Mouse (Mus musculus) urinary bladder, postnatal 25 days (tissue): ENCODE data around the gene Rbms3.
A peak's percentile ranks its signal among the peaks of the same experiment; 100 is the strongest.

Source experiments
- DNase-seq: peaks from one replicate; pipeline ENCODE4 v3.0.0; 2022; ENCODE audit warnings: low spot score

Gene Rbms3

DNA sequence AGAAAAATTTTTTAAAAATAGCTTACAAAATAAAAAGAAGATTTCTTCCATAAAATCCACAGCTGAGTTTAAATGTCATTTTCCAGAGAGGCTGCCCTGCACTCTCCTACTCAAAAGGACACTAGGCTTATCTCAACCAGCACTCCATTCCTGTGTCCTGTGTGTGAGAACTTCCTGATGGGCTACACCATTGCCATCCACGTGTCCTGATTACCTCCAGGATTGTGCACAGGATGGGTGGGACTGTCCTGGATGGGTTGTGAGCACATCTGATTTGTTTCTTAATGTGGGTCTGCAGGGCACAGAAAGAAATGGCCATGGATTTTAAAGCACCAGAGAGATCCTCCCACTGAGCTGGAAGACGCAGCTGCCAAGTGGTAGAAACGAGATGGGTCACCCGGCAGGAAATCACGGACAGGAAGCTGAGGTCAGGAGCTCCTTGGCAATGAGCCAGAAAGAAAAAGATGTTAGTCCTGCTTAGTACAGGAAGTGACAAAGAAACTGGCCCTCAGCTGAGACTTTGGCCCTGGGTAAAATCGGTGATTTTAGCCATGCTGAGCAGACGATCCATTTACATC, 256.5 kb downstream of the Rbms3 start:
- no peak for DNase-seq

GRCm38 (mm10) chr9:117371980-117372379, 257.7 kb downstream of the Rbms3 start:
- no peak for DNase-seq

- no peak for DNase-seq
These were observed 259.6 kb downstream of the Rbms3 start for GRCm38 (mm10) chr9:117370086-117370485.

GRCm38 (mm10) chr9:117368016-117368415, 261.7 kb downstream of the Rbms3 start:
- no peak for DNase-seq

- no peak for DNase-seq
These were observed 265.1 kb downstream of the Rbms3 start for GRCm38 (mm10) chr9:117364610-117365009.

DNA sequence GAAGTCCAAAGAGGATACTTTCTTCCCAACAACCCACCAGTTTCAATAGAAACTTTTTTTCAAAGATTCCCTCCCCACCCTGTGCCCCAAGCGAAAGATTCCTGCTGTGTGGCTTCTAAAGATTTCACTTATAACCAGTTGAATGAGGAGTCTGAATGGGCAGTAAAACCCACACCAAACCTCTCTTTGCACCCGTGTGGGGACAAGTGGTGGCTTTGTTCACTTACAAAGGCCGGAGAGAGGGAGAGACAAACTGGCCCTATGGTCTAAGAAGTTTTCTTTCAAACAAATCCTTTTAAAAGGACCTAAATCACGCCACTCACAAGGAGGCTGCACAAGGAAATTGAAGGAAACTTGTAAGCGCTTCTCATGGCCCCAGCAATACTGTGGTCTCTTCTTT, 268.3 kb downstream of the Rbms3 start:
- DNase-seq = no peak

DNA sequence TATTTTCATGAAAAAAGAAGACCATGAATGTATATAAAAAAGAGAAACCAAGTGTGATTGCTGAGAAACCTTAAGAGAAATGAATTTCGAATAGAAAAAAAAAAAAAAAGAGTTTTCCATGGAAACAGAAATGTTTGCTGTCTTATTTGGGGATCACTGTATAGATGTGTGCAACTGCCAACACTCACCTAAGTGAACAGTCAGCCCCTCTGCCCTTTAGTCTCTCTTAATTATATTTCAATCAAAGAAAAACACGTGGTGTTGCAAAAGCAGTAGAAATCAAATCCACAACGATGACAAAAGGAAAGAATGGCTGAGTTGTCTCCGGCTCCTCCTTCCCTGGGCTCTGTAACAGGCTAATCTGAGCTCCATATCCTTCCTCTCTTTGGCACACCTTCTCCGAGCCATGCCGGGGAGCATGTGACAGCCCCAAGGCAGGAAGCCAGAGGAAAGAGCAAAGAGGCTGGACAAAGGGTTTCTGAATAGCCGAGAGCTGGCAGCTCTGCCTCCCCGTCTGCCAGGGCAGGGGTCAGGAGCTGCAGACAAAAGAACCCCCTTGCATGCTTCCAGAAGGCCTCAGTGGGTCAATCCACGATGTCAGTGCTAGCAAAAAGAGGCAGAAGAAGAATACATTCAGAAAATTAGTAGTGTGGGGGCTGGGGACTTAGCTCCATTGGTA, 272.8 kb downstream of the Rbms3 start:
- DNase-seq = no peak

- DNase-seq = no peak
These were observed 274.2 kb downstream of the Rbms3 start for GRCm38 (mm10) chr9:117355501-117355900.

DNA sequence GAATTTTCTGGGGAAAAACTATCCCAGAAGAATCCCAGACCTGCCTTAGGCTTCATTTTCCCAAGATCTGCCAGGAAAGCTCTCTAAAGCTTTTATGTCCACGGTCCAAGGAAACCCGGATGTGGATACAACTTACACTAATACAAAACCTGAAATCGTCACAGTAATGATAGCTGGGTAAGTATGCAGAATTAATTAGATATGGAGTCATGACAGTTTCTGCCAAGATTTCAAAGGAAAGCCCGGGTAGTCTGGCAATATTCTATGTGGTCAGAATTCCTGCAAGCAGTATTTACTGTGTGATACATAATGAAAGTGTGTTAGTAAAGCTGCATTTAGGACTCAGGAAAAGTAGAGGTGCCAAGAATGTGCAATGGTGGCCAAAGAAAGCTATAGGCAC, 287.4 kb downstream of the Rbms3 start:
- DNase-seq = no peak

DNA sequence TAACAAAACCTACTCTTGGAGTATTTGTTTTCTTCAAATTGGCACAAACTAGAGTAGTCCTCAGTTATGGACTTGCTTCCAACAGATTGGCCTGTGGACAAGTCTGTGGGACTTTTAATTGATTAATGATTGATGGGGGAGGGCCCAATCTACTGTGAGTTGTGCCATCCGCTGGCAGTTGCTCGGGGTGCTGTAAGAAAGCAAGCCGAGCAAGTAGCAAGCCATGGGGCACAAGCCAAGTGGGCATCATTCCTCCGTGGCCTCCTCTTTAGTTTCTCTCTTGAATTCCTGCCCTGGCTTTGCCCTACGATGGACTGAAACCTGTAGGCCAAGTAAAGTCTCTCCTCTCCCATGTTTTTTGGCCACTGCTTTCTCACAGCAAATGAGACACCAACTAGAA, 299.0 kb downstream of the Rbms3 start:
- DNase-seq = no peak

DNA sequence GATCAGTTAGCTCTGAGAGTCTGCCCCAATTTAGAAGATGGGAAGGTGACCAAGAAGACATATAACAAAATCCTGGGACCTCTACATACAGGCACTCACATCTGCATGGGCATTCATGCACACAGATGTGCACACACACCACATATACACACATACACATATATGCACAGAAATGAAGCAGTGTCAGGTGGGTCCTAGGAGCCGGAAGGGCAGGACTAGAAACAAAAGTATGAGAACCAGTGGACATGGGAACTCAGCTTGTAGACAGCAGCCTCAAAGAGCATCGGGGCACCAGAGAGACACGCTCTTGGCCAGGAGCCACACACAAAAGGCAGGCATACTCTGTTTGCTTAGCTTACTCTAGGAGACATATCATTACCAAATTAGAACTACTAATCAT, 310.4 kb downstream of the Rbms3 start:
- DNase-seq = no peak

GRCm38 (mm10) chr9:117318461-117318860, 311.3 kb downstream of the Rbms3 start:
- DNase-seq = no peak

DNA sequence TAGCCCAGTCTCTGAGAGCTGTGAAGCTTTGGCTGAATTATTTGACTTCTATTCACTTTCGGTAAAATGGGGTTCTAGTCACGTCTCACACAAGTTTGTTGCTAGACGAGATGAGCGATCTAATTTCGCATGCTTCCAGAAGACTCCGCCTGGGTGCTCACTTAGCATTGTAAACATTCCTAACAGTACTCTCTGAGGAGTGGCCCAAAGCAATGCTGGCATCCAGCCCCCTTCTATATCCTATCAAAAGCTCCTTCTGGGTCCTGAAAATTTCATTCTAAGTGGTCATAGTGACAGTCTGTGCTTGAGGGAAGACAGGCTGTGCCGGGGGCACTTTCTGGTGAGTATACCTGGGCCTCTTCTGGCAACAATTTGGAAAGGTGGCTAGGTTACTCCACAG, 312.5 kb downstream of the Rbms3 start:
- no peak for DNase-seq

GRCm38 (mm10) chr9:117313642-117314041, 316.1 kb downstream of the Rbms3 start:
- DNase-seq = no peak

DNA sequence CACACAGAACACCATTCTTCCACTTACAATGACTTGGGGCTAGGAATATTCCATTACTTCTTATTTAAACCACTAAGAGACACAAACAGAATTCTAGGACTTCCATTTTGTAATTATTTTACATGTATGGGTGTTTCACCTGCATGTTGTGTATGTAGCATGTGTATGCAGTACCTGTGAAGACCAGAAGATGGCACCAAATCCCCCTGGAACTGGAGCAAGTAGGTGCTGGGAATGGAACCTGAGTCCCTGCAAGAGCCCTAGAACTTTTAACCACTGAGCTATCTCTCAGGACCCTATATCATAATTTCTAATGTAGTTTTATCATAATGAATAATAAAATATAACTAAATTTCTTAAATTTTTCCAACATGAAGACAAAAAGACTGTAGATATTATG, 319.9 kb downstream of the Rbms3 start:
- no peak for DNase-seq

GRCm38 (mm10) chr9:117298991-117299390, 330.7 kb downstream of the Rbms3 start:
- DNase-seq = no peak

- DNase-seq = no peak
These were observed 331.8 kb downstream of the Rbms3 start for GRCm38 (mm10) chr9:117297662-117298531.

GRCm38 (mm10) chr9:117291066-117291850, 338.5 kb downstream of the Rbms3 start:
- DNase-seq = no peak

DNA sequence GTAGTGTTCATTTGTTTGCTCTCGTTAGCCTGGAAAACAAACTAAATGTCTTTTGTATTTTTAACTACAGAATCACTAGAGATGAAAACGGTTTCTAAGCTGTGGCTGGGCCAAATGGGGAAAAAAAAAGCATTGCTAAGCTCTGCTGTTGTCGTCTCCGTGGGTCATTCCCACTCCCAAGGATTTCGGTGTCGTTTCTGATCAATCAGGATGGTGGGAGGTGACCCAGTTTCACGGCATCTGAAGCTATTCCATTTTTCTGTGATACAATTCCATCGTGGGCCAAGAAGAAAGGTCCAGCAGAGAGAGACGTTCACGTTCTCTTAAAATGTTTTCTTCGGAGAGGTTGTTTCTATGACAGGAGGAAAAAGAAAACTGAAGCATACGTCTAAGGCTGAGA, 354.9 kb downstream of the Rbms3 start:
- DNase-seq = no peak

GRCm38 (mm10) chr9:117259614-117260013, 370.1 kb downstream of the Rbms3 start:
- no peak for DNase-seq

DNA sequence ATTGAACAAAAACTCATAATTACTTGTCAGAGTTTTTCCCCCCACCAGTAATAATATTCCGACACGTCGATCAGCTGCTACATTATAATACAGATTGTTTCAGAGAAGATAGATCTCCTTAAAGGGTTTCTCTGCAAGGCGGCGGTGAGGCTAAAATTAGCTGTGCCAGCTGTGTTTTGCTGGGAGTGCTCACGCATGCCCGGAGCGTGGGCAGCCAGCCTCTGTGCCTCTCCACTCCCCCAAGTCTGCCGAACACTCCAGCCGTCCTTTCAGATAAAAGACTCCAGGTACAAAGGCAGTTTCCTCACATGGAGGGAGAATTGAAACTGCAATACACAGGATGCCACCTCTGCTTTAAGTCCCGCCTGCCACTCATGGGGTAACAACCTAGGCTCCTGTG, 376.4 kb downstream of the Rbms3 start:
- no peak for DNase-seq

GRCm38 (mm10) chr9:117252411-117252861, 377.3 kb downstream of the Rbms3 start:
- DNase-seq = peak; percentile 29
